Mouse (Mus musculus) large intestine, adult 2 months (tissue): ENCODE data around the gene Lpar2. TPM values are rescaled to one million over a fixed set of nuclear protein-coding genes. Genes with fewer than 3 reads are reported as not detected.
A peak's percentile ranks its signal among the peaks of the same experiment; 100 is the strongest.

Experiments
- DNase-seq: peaks from one replicate; pipeline ENCODE4 v3.0.0-alpha.2; 2012; ENCODE audit warnings: low read depth, low spot score
- WGBS: fragments of 180-500 bp; shearing (Covaris S2); methylation state at CpG from one replicate; pipeline ENCODE4 v1.1.7; 2018; 5-methylcytosine and 5-hydroxymethylcytosine counted together
- polyA plus RNA-seq: library from polyadenylated mRNA; depleted of rRNA; stranded (reverse); fragments of >200 nt; gene quantifications from 2 replicates; pipeline ENCODE4 v1.2.3, GENCODE M21; 2012; rRNA removed

Gene Lpar2
- polyA plus RNA-seq, 1 experiment, result 1.1 TPM

DNA sequence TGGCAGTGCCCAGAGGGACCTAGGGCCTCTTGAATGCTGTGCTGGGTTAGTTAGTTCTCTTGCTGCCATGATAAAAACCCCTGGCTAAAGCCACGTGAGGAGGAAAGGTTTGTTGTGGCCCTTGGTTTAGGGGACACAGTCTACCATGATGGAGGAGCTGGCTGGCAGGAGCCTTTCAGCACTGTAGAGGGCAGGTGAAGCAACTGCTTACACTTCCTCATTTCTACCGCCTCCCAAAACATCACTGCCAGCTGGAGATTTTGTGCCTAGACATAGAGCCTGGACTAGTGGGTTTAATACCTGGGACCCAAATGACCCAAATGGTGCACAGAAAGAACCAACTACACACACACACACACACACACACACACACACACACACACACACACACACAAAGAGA is 39.0 kb downstream of the Lpar2 start:
- DNase-seq, result no peak
- 55% methylated on average over 2 of the region's 2 CpGs for WGBS

GRCm38 (mm10) chr8:69863387-69864020 is 41.3 kb downstream of the Lpar2 start:
- WGBS, result 55% methylated on average over 5 of the region's 5 CpGs
- no peak for DNase-seq

GRCm38 (mm10) chr8:69864180-69864579 is 42.0 kb downstream of the Lpar2 start:
- 51% methylated on average over 5 of the region's 5 CpGs for WGBS
- DNase-seq, result no peak

- WGBS, result 81% methylated on average over 5 of the region's 5 CpGs
- DNase-seq, result no peak
Measured at GRCm38 (mm10) chr8:69867696-69868326, 45.6 kb downstream of the Lpar2 start.

DNA sequence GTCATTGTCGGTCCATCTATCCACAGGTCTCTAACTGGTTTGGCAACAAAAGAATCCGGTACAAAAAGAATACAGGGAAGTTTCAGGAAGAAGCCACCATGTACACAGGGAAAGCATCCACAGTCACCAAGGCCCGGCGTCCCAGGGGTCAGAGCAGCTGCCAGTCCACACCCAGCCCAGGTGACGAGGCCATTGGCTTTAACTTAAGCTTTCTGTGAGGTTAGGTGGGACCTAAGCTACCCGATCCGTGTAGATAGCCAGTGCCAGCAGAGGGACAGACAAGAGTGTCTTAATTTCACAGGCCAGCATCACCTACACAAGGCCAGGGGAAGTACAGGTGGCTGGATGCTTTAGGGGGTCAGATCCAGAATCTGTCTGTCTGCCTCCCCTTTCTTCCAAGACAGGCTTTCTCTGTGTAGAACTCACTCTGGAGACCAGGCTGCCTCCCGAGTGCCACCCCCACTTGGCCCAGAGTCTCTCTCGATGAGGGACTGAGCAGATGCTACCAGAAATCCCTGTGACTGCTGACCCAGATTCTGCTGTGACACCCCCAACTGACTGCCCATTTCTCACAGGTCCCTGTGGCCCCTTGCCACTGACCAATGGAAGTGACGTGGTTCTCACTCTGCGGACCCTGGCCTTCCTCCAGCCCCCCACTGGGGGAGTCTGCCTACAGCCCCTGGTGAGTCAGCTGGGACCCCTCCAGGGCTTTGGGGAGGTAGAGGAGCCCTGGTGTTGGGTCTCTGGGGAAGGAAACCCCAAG is 48.0 kb downstream of the Lpar2 start:
- DNase-seq, result no peak
- 78% methylated on average over 11 of the region's 11 CpGs for WGBS

- DNase-seq, result no peak
- 76% methylated on average over 6 of the region's 6 CpGs for WGBS
Measured at GRCm38 (mm10) chr8:69870907-69871306, 48.7 kb downstream of the Lpar2 start.

- WGBS, result 10% methylated on average over 9 of the region's 9 CpGs
- DNase-seq, result peak; percentile 27
Measured at GRCm38 (mm10) chr8:69874155-69874554, 51.9 kb downstream of the Lpar2 start.

GRCm38 (mm10) chr8:69874654-69875053 is 52.4 kb downstream of the Lpar2 start:
- DNase-seq, result no peak
- WGBS, result 76% methylated on average over 13 of the region's 13 CpGs

DNA sequence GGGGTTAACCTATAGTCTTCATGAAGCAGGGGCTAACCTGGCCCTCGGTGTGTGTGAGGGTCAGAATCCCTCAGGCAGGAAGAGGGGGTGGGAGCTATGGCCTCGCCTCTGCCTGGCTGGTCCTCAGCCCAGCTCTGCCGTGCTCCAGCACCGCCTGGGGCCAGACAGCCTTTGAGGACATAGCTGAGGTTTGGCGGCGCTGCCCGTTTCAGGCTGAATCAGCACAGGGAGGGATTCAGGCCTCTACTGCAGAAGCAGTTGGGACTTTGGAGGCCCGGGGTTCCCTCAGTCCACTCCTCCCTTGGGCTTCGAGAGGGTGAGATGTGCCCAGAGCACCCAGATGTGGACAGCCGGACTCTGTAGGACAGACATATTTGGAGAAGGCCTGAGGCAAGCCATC is 53.9 kb downstream of the Lpar2 start:
- DNase-seq, result no peak
- 46% methylated on average over 10 of the region's 10 CpGs for WGBS

- DNase-seq, result no peak
- 77% methylated on average over 10 of the region's 10 CpGs for WGBS
Measured at GRCm38 (mm10) chr8:69876967-69877366, 54.7 kb downstream of the Lpar2 start.

GRCm38 (mm10) chr8:69877396-69877795 is 55.2 kb downstream of the Lpar2 start:
- 87% methylated on average over 4 of the region's 4 CpGs for WGBS
- DNase-seq, result no peak

DNA sequence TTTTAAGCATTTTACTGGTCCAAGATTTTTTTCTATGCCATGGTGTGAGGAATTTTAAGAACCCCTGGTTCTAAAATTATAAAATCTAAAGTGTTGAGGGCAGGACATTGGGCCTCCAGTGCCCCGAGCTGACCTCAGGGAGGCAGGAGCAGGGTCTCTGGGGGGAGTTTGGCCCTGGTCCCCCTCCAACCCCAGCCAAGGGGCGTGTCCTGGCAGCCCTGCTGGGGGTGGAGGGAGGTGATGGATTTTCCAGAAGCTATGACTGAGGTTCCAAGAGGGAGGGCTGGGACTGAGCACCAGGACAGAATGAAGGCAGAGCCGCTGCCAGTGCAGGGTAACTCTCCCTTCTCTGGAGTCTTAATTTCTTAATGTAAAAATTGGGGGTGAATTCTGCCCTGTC is 55.8 kb downstream of the Lpar2 start:
- 71% methylated on average over 3 of the region's 3 CpGs for whole genome bisulfite sequencing
- DNase-seq, result no peak

DNA sequence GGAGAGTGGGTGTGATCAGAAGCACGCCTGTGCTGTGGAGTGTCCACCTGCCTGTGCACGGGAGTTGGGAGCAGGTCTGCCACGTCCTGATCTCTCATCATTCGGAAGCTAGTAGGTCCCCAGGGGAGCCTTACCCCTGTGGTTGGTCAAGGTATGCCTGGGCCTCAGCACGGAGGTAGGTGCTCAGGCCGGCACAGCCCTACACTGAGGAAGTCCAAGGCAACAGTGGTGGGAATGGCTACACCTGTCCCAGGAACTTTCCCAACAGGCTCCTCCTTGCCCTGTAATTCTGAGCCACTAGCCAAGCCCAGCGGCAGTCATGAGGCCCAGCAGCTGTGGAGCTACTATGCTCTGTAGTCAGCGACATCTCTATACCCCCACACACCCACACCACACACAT is 57.4 kb downstream of the Lpar2 start:
- 49% methylated on average over 8 of the region's 8 CpGs for WGBS

More for the DNA sequence above, 57.4 kb downstream of the Lpar2 start:
- no peak for DNase-seq

Other genes with a start within 250 kb of the Lpar2 start
- 4.8 and 5.2 TPM in 2 replicates for gene Zfp868, start 196.9 kb upstream of the Lpar2 start, polyA plus RNA-seq
- gene Zfp964, start 167.9 kb upstream of the Lpar2 start, polyA plus RNA-seq, result 0.38 and 0.43 TPM in 2 replicates
- 3.0 and 3.9 TPM in 2 replicates for gene Zfp869, start 111.7 kb upstream of the Lpar2 start, polyA plus RNA-seq
- 1.4 and 2.5 TPM in 2 replicates for gene Zfp963, start 72.5 kb upstream of the Lpar2 start, polyA plus RNA-seq
- gene Gm20422, start 47.5 kb upstream of the Lpar2 start, polyA plus RNA-seq, result 1.2 TPM in 1 of 2 replicates, not detected in the other
- gene Atp13a1, start 31.3 kb upstream of the Lpar2 start, polyA plus RNA-seq, result 69.2 and 102 TPM in 2 replicates
- 6.0 and 8.5 TPM in 2 replicates for gene Zfp866, start 31.3 kb upstream of the Lpar2 start, polyA plus RNA-seq
- gene Gmip, start 13.8 kb upstream of the Lpar2 start, polyA plus RNA-seq, result 31.3 and 46.0 TPM in 2 replicates
- 3.3 and 6.5 TPM in 2 replicates for gene Pbx4, start 10.1 kb downstream of the Lpar2 start, polyA plus RNA-seq
- gene Cilp2, start 65.3 kb downstream of the Lpar2 start, polyA plus RNA-seq, result 0.03 and 0.07 TPM in 2 replicates
- 0.64 and 0.66 TPM in 2 replicates for gene Tssk6, start 79.8 kb downstream of the Lpar2 start, polyA plus RNA-seq
- gene Ndufa13, start 80.1 kb downstream of the Lpar2 start, polyA plus RNA-seq, result 111 and 119 TPM in 2 replicates
- 1.1 and 1.8 TPM in 2 replicates for gene Yjefn3, start 80.3 kb downstream of the Lpar2 start, polyA plus RNA-seq
- 45.2 and 73.1 TPM in 2 replicates for gene Gatad2a, start 174.0 kb downstream of the Lpar2 start, polyA plus RNA-seq
- 52.0 and 84.9 TPM in 2 replicates for gene Mau2, start 220.3 kb downstream of the Lpar2 start, polyA plus RNA-seq
- 10.8 and 11.1 TPM in 2 replicates for gene Sugp1, start 220.4 kb downstream of the Lpar2 start, polyA plus RNA-seq